Mouse (Mus musculus) megakaryocyte progenitor cell, adult 5-6 weeks (primary cell): ENCODE measurements around the gene Rnd3. TPM values are rescaled to one million over a fixed set of nuclear protein-coding genes. Genes with fewer than 3 reads are reported as not detected.

Experiments used
- ATAC-seq: replicated peaks from 2 replicates; pipeline ENCODE4 v1.8.0; 2016; ENCODE audit warnings: mild to moderate bottlenecking, moderate TSS enrichment, inconsistent platforms; ENCODE audit not compliant: poor library complexity
- total RNA-seq, 2 experiments: library from RNA; stranded (forward) in 1 of 2; stranded (reverse) in 1 of 2; fragments of 157-497, 149-512 nt in 1 of 2; fragments of 200-1000 nt in 1 of 2; gene quantifications; 2 replicates each; pipeline versions ENCODE4 v1.2.3 to v1.2.4; 2015 to 2017

The Rnd3 gene
- total RNA-seq (2015): 0.59 and 0.85 TPM in 2 replicates
- 2.0 and 2.2 TPM in 2 replicates for total RNA-seq (2017)

DNA sequence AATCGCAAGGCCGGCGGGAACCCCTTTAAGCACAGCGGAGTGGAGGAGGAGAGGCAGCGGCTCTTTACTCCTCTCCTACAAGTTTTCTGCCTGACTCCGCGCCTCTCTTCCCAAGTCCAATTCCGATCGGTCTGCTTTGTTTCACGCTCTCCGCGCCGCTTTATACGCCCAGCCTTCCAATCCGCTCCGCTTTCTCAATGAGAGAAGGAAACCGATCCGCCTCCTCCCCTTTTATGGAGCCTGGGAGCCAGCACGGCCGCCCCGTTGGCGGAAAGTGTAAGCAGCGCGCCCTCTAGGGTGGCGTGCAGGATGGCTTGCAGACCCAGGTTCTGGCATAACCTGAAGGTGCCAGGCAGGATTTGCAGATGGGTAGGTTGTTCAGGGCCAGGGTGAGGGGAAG, at the start of gene Rnd3:
Gene Rnd3 (minus strand): TSS at position 137 of the 400 bp plus-strand sequence.
- peak; percentile 86 for ATAC-seq

DNA sequence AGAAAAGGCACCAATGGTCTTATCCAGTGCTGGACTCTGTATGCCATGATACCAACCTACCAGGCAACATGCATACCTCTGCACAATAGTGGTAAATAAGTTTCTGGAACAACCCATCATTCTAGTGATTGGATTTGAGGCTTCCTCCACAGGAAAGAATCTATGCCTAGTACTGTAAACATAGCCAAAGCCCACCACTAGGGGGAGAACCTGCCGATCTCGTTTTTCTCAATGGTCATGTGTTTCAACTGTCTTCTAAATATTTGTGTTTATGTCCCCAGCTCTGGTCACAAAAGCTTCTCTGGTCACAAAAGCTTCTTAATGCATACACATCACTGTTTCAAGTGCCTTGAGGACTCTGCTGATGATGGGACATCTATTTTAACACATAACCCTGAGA, 43.4 kb upstream of the Rnd3 start:
- no peak for ATAC-seq

DNA sequence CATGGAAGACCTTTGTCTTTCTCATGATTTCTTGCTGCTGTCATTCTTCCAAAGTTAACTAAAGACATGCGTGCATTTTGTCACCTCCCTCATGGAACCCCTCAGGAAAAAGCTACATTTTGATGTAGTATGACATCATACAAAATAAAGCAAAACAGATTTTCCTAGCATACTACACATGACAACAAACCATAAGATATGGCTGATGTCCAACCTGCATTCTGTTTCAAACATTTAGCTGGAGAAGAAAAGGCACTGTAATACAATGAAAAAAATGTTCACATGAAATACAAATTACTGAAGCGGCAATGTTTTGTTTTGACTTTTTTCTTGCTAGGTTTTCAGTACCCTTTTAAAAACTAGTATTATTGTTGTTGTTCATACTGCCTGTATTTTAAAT, 36.9 kb upstream of the Rnd3 start:
- ATAC-seq: no peak

DNA sequence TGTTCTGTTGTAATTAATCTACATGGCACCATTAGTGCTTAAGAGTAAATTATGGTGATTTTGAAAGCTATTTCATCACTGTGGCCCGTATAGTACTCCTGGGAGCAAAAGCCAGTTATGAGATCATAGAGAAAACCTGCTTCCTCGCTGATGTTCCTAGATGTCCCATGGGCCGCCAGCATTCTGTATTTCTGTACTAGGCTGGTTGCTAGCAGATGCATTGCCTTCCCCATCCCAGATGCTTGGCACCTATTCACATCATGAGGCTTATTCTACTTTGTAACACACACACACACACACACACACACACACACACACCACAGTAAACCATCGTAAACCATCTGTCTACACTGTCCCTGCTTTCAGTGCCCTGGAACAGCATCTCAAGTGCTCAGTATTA, 34.1 kb upstream of the Rnd3 start:
- no peak for ATAC-seq

DNA sequence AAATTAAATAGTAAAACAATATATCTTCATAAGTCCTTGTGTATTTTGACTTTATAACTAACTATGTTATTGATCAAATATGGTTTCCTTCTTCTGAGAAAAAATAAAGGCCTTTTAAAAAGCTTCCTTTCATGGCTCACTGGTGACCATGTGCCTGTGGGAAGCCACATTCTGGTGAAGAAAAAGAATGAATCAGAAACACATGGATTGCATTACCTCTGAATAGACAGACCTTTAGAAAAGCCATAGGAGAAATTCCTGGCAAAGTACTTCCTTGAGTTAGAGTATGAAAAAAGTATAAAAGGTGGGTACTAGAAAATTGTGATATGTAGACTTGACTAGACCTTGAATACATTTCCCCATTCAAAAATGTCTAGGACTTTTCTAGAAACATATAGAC, 32.5 kb upstream of the Rnd3 start:
- no peak for ATAC-seq

DNA sequence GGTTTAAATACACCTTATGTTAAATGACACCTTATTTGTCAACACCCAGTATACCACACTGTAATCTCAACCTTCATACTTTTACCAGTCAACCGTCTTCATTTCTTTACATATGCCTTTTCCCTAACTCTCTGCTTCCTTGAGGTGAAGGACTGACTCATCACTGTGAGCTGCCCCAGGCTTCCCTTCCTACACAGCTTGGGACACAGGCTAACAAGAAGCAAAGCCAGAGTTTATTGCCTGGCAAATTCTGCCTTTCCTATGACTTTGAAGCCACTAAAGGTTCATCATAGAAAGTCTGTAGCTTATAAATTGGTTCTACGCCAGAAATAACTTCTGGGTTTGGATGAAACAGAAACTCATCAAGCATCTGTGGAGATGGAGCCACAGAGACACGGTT, 30.2 kb upstream of the Rnd3 start:
- no peak for ATAC-seq

DNA sequence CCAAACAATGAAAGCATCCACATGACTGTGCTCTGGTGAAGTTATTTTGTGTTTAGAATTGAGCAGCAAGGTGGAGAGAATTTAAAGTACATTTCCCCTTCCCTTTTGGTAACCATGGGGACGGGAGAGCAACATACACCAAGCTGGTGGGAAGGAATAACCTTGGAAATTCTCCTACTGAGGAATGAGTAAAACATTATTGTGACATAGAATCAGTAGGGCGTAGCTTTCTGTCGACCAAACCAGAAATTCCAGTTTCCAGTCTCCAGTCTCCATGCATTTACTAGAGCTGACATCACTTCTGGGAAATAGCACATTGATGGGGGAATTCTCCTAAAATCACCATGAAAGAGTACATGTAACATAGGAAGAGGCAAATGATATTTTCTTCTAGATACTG, 28.7 kb upstream of the Rnd3 start:
- no peak for ATAC-seq

DNA sequence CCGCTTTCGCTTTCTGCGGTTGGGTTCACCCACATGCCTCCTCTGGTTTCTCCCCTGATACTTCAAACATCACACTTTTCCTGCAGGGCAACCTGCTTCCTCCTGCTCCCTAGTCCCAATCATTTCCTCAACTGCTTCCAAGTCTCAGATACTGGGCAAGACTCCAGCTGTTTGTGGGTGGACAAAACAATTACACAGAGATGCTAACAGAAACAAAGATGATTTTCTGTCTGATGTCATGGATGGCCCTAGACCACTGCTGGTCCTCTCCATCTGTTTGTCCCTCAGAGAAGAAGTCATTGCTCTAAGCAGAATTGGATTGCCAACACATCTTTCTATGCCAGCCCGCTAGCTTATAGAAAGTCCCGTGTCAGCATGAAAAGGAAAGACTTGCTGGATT, 26.4 kb upstream of the Rnd3 start:
- no peak for ATAC-seq

DNA sequence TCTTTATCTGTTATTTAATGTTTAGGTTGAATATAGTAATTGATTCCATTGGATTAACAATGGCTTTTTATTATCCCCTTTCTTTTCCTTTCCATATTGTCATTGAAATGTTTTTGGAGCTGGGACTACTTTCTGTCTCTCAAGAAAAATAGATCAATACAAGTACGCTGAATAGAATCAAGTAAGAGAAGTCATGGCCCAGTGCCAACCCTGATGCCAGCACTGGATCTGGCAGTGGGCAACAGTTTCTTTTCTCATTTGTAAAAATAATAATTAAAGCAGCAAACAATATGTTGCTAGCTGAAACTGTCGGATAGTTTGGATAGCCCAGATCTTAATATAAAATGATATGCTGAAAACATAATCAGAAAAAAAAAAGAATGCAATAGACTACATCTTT, 12.2 kb upstream of the Rnd3 start:
- ATAC-seq: no peak

DNA sequence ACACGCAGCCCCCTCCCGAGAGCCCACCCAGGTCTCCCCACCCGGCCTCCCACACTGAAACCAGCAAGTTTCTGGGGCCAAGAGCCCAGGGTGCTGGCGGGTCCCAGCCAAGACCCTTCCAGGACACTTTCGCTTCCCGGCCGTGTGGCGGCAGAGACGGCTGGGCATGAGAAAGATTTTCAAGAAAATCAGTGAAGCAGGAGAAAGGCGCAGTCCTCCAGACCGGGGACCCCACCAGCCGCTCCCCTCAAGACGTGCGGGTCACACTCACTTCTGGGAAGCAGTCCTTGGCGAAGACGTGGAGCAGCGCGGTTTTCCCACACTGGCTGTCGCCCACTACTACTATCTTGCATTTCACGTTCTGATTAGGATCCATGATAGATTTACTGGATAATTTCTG, 457 bp downstream of the Rnd3 start:
- no peak for ATAC-seq

DNA sequence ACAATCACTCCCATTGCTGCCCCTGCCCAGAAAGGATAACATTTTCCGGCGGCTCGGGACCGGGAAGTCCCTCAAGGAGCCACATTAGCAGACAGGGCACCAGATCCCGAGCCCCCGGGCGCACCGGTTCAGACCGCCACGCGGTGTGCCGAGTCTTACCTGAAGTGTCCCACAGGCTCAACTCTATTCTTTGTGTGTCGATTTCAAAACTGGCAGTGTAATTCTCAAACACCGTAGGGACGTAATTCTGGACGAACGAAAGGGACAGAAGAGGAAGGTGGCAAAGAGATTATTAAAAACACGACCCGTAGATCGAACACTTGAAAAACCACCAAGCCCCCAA, 875 bp downstream of the Rnd3 start:
- ATAC-seq: no peak; the same call in 1 of the 2 replicates

DNA sequence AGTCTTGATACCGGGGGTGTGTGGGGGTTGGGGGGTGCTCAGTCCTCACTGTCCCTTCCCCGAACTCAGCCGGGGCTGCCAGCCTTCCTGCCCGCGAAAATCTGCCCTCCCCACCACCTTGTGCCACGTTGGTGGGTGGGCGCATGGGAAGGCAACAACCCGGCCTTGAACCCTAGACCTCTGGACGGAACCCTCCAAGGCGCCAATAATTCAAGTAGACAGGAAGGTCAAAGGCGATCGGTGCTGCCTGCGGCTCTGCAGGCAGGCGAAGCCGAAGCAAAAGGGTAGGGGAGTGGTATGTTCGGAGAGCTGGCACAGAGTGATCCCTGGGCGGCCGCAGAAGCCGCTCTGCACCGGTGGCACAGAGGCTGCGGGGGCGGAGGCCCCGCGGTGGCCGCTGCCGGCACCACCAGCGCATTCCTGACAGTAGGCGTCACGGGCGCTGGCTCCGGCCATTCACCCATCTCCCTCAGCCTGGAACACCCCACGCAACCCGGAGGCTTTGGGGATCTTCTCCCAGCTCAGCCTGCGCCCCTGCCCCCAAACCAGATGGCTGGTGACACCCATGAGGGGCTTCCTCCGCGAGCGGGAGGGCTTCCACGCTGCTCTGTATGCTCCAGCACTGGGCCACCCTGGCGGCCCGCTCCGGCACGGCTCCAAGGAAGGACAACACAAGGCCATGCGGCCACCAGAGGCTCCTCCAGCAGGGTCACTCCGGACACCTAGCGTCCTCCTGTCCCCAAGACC, 1.4 kb downstream of the Rnd3 start:
- peak; percentile 42 for ATAC-seq

DNA sequence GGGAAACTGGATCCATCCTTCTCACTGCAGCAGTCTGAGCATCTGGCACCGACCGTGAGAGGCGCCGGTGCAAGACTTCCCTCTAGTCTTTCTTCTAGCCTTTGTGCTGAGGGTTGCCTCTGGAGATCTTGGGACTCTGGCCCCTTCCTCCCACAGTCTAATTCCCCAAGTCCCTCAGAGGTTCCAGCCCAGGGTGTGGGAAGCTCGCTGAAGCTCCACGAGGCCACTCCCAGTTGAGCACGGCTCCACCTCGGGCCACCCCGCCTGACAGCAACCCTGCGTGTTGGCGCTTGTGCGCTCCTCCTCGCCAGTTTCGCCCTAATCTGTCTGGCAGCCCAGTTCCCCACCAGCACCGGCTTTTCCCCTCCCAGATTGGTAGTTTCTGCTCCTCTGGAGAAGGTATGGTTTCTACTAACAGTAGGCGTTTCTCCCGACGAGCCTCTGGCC, 2.0 kb downstream of the Rnd3 start:
- ATAC-seq: peak; percentile 32; the same call in 1 of the 2 replicates

DNA sequence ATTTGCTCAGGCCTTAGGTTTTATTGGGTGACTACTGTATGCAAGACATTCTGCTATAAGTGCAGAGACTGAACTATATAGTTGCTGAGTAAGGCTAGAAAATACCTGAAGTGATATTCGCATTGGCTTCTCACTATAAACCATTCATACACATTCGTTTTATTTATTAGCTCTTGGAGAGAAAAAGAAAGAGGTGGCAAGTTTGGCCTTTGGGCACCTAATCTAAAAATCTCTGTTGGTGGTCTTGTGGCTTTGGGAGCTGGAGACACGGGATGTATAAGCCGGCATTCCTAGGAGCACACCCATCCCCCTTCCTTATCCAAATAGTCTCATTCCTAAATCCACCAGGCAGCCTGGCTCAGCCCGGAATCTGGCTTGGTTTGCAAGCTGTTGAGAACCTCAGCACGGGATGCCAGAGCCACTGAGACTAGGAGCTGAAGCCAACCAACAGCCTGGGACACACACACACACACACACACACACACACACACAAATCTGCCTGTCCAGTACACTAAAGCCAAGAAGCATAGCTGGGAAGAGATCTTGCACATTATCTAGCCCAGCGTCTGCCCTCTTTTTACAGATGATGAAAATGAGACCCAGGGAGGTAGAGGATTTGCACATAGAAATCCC, 3.0 kb downstream of the Rnd3 start:
- no peak for ATAC-seq

DNA sequence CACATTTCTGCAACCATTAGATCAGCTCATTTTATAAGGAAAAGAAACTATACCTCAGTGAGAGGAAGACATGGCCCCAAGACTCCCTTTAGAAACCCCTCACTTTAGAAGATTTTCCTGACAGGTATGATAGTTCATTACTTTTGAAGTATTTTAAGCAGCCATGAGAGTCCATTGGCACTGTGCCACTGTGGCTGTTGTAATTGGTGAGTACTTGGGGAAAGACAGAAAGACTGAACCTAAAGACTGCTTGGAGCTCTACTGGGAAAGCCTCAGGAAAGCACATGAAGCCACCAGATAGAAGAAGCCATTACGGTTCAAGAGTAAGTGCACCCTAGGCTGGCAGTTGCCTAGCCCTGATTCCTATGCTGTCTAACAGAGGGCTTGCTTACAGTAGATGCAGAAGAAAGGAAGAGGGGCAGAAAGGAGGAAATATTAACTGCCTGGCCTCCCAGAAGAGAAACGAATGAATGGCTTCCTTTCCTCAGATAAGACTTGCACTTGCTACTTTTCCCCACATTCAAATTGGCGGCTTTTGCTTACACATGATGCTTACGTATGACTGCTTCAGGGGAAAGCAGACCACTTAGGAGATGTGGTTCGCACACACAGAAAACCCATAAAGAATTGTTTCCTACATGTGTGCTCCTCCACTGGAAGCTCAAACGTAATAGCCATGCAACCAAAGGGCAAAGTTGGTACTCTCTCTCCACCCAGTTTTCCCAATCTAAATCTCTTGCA, 4.4 kb downstream of the Rnd3 start:
- ATAC-seq: no peak

DNA sequence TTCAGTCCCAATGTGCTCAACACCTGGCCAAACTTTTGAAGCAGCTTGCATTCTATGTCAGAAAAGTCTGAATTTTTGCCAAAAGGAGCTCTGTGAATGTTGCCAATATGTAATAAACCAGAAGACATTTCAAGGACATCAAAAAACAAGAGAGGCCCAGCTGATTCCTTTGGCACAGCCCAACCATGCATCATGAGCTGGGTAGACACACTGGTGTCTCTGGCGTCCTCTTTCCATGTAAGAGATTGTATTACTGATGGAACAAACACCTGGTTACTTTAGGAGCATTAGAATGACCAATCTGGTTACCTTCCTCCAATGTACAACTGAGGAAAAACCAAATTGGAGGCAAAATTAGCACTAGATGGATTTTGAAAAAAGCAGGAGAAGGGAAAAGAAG, 6.5 kb downstream of the Rnd3 start:
- no peak for ATAC-seq

DNA sequence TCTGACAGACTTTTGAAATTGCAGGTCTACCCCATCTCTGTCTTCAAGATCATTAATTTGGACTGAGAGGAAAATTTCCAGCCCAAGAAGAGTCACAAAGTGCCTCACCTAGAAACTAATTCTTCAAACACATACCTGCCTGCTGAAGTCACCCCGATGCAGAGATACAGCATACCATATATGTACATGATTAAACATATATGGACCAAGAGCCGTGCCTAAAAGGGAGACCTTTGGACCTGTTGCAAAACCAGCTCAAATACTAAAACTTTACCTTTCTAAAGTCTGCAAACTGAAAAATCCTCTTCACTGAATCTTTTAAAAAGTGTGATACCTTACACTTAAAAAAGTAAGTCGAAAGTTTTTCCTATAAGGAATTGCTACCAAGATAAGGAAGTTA, 7.6 kb downstream of the Rnd3 start:
- ATAC-seq: no peak

DNA sequence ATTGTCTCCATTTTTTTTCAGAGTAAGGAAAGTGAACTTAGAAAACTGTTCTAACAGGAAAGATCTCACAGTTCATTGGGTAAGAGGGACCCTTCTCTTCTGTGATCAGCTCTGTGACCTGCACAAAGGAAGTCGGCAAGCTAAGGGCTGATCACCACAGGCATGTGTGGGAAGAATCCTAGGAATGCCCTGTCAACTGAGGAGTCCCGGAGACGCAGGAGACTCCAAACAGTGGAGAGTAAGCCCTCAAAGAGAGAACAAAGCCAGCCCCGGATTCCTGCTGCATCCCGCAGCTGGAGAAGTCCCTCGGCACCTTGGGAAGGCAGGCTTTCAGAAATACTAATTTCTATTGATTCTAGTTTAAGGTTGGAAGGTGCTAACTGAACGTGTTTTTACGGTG, 8.4 kb downstream of the Rnd3 start:
- no peak for ATAC-seq

DNA sequence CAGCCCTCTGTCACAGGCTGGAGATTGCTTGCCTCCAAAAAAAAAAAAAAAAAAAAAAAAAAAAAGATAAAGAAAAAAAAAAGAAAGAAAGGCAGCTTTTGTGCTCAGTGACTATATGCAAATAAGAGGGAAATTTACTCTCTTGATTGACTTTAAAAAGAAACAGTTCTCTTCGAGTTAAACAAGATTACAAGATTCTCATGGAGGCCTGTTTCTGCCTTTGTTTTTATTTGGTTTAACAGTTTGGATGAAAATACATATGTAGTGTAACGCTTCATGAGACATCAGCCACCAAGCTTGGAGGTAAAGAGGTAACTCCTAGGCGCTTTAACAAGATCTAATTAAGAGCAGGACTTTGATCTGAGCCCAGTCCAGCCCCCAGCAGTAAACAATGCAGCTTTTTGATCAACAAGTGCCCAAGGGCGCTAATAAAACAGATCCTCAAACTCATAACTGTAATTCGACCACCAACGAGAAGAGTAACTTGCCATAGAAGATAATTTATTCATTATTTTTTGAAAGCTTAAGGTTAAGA, 8.9 kb downstream of the Rnd3 start:
- no peak for ATAC-seq

DNA sequence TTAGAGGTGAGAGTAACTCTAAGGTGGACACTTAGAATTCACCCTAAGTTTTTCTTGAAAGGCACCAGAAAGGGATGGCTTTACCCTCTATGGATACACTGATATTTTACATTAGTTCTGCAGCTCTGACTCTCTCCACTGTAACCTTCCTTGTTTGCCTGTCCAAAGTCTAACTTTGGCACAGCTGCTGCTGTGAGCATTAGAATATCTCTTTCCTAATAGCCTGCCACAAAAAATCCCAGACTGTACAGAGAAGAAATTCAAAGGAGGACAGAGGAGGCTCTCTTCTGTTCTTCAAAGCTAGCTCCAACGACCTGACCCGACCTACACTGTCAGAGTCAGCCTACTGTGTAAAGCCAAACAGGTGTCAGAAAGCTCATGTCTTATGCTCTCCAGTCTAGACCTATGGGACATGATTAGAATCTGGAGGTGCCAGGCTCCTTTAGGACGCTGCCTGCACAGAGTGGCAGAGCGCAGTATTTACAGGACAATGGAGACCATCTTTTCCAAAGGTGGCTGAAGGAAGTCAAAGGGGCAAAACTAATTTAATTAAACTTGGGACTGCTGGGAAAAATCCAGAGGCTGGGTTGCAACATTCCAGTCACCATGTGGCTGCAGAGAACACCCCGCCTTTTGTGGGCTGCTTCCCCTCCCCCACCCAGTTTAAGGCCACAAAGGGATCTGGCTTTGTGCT, 9.5 kb downstream of the Rnd3 start:
- no peak for ATAC-seq

DNA sequence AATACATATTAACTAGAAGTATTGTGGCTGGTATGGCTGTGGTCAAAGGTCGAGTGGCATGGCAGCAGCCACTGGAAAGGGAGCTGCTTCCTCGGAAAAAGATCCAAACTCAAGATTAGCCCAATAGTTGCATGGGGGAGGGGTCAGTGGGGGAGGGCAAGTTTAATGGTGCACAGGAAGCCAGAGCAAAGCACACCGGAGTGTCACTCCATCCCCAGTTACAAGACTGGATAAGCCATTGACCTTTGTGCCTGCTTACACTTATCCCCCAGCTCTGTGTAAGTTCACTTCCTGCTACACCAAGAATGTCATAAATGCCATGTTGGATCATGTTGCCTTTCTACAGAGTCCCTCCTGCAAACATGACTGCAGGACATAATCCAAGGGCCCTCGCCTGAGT, 11.2 kb downstream of the Rnd3 start:
- ATAC-seq: no peak
